Mouse (Mus musculus) midbrain, embryonic 14.5 days (tissue): Measurements from ENCODE around the gene Clec16a. TPM values are rescaled to one million over a fixed set of nuclear protein-coding genes. Genes with fewer than 3 reads are reported as not detected.

Experiments used
- ATAC-seq: fragments of 200-750 bp; cut with Nextera tagmentation; 2 replicates; pipeline ENCODE4 v1.8.0; 2017; ENCODE audit warnings: moderate number of reproducible peaks, moderate library complexity; ENCODE audit not compliant: low FRiP score, low TSS enrichment
- DNase-seq: peaks from one replicate; pipeline ENCODE4 v3.0.0-alpha.2; 2015
- H3K27ac ChIP-seq: fragments of 300-500 bp; sonication (generic); replicated peaks from 2 replicates; pipeline ENCODE4 v1.5.1; 2014; ENCODE audit warnings: mild to moderate bottlenecking, low read depth, low read length, moderate library complexity
- H3K27me3 ChIP-seq: fragments of 300-500 bp; sonication (generic); 2 replicates; pipeline ENCODE4 v1.6.1; 2014; ENCODE audit warnings: low read length, control low read depth, mixed read lengths; ENCODE audit not compliant: control insufficient read depth, insufficient read depth
- H3K36me3 ChIP-seq: fragments of 300-500 bp; sonication (generic); 2 replicates; pipeline ENCODE4 v1.6.1; 2014; ENCODE audit warnings: low read length, control low read depth; ENCODE audit not compliant: control insufficient read depth, insufficient read depth
- H3K4me1 ChIP-seq: fragments of 300-500 bp; sonication (generic); 2 replicates; pipeline ENCODE4 v1.6.1; 2014; ENCODE audit warnings: mild to moderate bottlenecking, antibody characterized with exemption, low read length, control low read depth; ENCODE audit not compliant: control insufficient read depth, insufficient read depth
- H3K4me2 ChIP-seq: fragments of 300-500 bp; sonication (generic); 2 replicates; pipeline ENCODE4 v1.6.1; 2014; ENCODE audit warnings: mild to moderate bottlenecking, low read length, moderate library complexity
- H3K4me3 ChIP-seq: fragments of 300-500 bp; sonication (generic); replicated peaks from 2 replicates; pipeline ENCODE4 v1.5.1; 2014; ENCODE audit warnings: low read depth, low read length
- H3K9ac ChIP-seq: fragments of 300-500 bp; sonication (generic); replicated peaks from 2 replicates; pipeline ENCODE4 v1.6.1; 2014; ENCODE audit warnings: mild to moderate bottlenecking, low read length, moderate library complexity
- H3K9me3 ChIP-seq: fragments of 300-500 bp; sonication (generic); 2 replicates; pipeline ENCODE4 v1.6.1; 2016; ENCODE audit warnings: low read length, control low read depth, mixed read lengths; ENCODE audit not compliant: control insufficient read depth
- WGBS: fragments of 180-500 bp; shearing (Covaris S2); extraction: QIAGEN DNeasy Blood & Tissue Kit; methylation state at CpG from one replicate; pipeline ENCODE4 v1.1.7; 2014; 5-methylcytosine and 5-hydroxymethylcytosine counted together
- polyA plus RNA-seq: library from polyadenylated mRNA; unstranded; fragments of >200 nt; fragmentation: Nextera tagmentation; extraction: Ambion mirVana; gene quantifications from 2 replicates; pipeline ENCODE4 v1.2.1, GENCODE M21; 2014

Clec16a gene
- polyA plus RNA-seq, 1 experiment from 2014 or later, result 78.4 TPM

DNA sequence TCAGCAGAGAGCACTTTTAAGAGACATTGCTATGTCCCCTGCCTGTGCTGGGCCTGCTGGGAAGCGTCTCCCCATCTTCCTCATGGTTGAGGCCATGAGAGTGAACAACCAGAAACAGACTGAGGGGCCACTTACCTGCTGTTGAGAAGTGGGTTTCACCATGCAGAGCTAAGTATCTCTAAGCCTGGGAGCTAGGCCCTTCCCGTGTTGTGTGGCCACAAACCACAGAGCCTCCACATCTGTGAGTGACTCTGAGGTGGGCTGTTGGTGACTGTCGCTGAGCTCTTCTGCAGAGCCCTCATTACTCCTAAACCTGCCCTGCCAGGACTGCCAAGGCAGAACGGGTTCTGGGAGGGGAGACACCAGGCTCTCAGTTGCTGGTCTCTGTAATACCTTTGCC lies 185.8 kb downstream of the Clec16a start:
- H3K9ac ChIP-seq, result no peak overlapping the region
- H3K4me2 ChIP-seq, result no peak overlapping the region
- no peaks in the 10 kb centered on the region for H3K9me3 ChIP-seq
- no peak overlapping the region for H3K4me3 ChIP-seq
- no peak overlapping the region for H3K27ac ChIP-seq
- DNase-seq (no peak), ATAC-seq (no peak)
- no peaks in the 10 kb centered on the region for H3K27me3 ChIP-seq
- 0 out of 2 replicates have a peak, but pooled peaks cover 3% of the 10 kb centered on the region for H3K36me3 ChIP-seq
- H3K4me1 ChIP-seq, result no peaks in the 10 kb centered on the region
- WGBS, result 86% methylated on average over 4 of the region's 4 CpGs

DNA sequence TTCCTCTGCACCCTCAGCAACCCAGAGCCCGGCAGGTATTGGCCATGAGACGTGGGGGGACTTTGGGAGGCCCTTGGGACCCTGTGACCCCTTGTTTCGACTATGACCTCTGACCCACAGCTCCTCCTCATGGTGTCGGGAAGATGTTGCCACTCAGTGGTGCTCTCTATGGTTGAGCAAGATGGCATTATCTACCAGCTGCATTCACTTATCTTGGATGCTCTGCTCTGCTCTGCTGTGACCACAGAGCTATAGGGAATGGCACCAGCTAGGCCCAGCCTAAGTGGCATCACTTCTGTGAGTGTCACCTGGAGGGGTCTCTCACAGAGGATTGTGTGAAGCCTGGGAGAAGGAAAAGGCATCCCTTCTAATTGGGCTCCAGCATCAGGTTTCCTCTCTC lies 186.6 kb downstream of the Clec16a start:
- no peak overlapping the region for H3K4me3 ChIP-seq
- H3K4me1 ChIP-seq, result no peaks in the 10 kb centered on the region
- no peak overlapping the region for H3K9ac ChIP-seq
- H3K9me3 ChIP-seq, result no peaks in the 10 kb centered on the region
- 81% methylated on average over 4 of the region's 4 CpGs for WGBS
- H3K36me3 ChIP-seq, result 0 out of 2 replicates have a peak, but pooled peaks cover 3% of the 10 kb centered on the region
- ATAC-seq, result no peak
- H3K4me2 ChIP-seq, result no peak overlapping the region
- no peak for DNase-seq
- no peak overlapping the region for H3K27ac ChIP-seq
- H3K27me3 ChIP-seq, result no peaks in the 10 kb centered on the region

GRCm38 (mm10) chr16:10732421-10732820 lies 187.3 kb downstream of the Clec16a start:
- ATAC-seq, result no peak
- Histone ChIP-seq H3K36me3 (0 out of 2 replicates have a peak, but pooled peaks cover 3% of the 10 kb centered on the region), H3K9ac (no peak overlapping the region), H3K9me3 (no peaks in the 10 kb centered on the region), H3K27ac (no peak overlapping the region), H3K4me2 (no peak overlapping the region), H3K4me3 (no peak overlapping the region), H3K27me3 (no peaks in the 10 kb centered on the region), H3K4me1 (no peaks in the 10 kb centered on the region)
- DNase-seq, result no peak
- WGBS, result 82% methylated on average over 5 of the region's 5 CpGs

DNA sequence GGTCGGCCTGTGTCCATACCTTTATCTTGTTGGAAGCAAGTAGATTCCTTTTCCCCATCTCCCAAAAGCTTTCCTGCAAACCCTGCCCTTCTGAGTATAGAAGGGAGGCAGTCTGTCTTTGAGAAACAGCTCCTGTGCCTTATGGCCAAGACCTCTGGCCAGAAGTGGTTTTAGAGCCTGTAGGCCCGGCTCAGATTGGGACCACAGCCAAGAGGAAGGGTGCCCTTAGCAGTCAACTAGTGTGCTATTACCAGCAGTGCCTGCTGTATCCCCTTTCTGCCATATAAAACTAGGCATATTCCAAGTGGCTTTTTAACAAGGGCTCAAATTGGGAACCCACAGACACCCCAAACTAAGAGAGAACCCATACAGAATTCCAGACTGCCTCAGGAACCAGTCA lies 190.6 kb downstream of the Clec16a start:
- WGBS, result 97% methylated on average over 2 of the region's 2 CpGs
- ATAC-seq (no peak), DNase-seq (no peak)
- no peak overlapping the region for H3K4me2 ChIP-seq
- 0 out of 2 replicates have a peak, but pooled peaks cover 3% of the 10 kb centered on the region for H3K36me3 ChIP-seq
- H3K4me1 ChIP-seq, result no peaks in the 10 kb centered on the region
- H3K4me3 ChIP-seq, result no peak overlapping the region
- no peak overlapping the region for H3K9ac ChIP-seq
- no peaks in the 10 kb centered on the region for H3K9me3 ChIP-seq
- H3K27ac ChIP-seq, result no peak overlapping the region
- no peaks in the 10 kb centered on the region for H3K27me3 ChIP-seq

DNA sequence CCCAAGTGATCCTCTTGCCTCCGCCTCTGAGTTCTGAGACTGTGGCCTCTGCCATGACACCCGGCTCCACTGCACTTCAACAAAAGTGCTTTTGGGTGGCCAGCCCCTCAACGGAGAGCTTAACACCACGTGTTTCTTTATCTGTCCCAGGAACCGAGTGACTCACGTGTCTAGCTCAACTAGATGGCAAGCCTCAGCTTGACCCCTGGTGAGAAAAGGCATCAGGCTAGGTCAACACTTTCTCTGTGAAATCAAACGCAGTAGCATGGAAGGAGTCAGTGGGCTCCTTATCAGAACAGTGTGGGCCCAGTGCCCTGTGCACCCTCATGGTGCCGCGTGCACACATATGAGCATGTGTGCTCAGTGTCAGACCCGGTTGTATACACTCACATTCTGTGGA lies 191.2 kb downstream of the Clec16a start:
- ATAC-seq (no peak), DNase-seq (no peak)
- Histone ChIP-seq H3K27ac (no peak overlapping the region), H3K36me3 (0 out of 2 replicates have a peak, but pooled peaks cover 3% of the 10 kb centered on the region), H3K9me3 (no peaks in the 10 kb centered on the region), H3K4me3 (no peak overlapping the region), H3K4me2 (no peak overlapping the region), H3K27me3 (no peaks in the 10 kb centered on the region), H3K4me1 (no peaks in the 10 kb centered on the region), H3K9ac (no peak overlapping the region)
- WGBS, result 54% methylated on average over 10 of the region's 10 CpGs

DNA sequence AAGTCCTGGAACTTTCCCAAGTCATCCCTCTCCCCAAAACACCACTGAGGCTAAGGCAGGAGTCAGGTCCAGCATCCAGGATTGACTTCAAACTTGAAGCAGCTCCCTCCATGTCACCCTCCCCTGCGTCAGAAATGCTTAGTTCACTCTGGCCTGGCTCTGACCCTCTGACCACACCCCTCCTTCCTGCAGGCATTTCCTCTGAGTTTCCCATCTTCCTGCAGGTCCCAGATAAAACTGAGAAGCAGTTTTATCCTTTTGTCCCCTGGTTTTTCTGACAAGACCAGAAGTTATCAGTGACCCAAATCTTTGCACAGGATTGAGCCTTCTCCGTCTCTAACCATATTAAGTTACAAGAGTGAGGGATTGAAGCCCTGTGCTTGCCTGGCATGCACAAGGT lies 192.4 kb downstream of the Clec16a start:
- WGBS, result 60% methylated on average over 2 of the region's 2 CpGs
- ATAC-seq (no peak), DNase-seq (no peak)
- H3K27me3 ChIP-seq, result no peaks in the 10 kb centered on the region
- no peak overlapping the region for H3K27ac ChIP-seq
- H3K9me3 ChIP-seq, result no peaks in the 10 kb centered on the region
- no peak overlapping the region for H3K4me2 ChIP-seq
- H3K36me3 ChIP-seq, result 0 out of 2 replicates have a peak, but pooled peaks cover 3% of the 10 kb centered on the region
- H3K4me3 ChIP-seq, result no peak overlapping the region
- H3K9ac ChIP-seq, result no peak overlapping the region
- H3K4me1 ChIP-seq, result no peaks in the 10 kb centered on the region

GRCm38 (mm10) chr16:10738866-10739265 lies 193.7 kb downstream of the Clec16a start:
- H3K36me3 ChIP-seq, result no peaks in the 10 kb centered on the region
- no peak for DNase-seq
- H3K9me3 ChIP-seq, result no peaks in the 10 kb centered on the region
- H3K4me3 ChIP-seq, result no peak overlapping the region
- 87% methylated on average over 3 of the region's 3 CpGs for WGBS
- H3K4me2 ChIP-seq, result no peak overlapping the region
- no peak overlapping the region for H3K9ac ChIP-seq
- ATAC-seq, result no peak
- H3K4me1 ChIP-seq, result no peaks in the 10 kb centered on the region
- H3K27ac ChIP-seq, result no peak overlapping the region
- no peaks in the 10 kb centered on the region for H3K27me3 ChIP-seq

- Histone ChIP-seq H3K4me1 (no peaks in the 10 kb centered on the region), H3K4me3 (no peak overlapping the region), H3K4me2 (no peak overlapping the region), H3K9ac (no peak overlapping the region), H3K9me3 (no peaks in the 10 kb centered on the region), H3K27ac (no peak overlapping the region), H3K36me3 (no peaks in the 10 kb centered on the region), H3K27me3 (no peaks in the 10 kb centered on the region)
- ATAC-seq (no peak), DNase-seq (no peak)
- 76% methylated on average over 9 of the region's 9 CpGs for WGBS
Measured at GRCm38 (mm10) chr16:10739854-10740398, 194.8 kb downstream of the Clec16a start.

GRCm38 (mm10) chr16:10741082-10741481 lies 195.9 kb downstream of the Clec16a start:
- WGBS, result 97% methylated on average over 2 of the region's 2 CpGs
- no peak overlapping the region for H3K9ac ChIP-seq

More at GRCm38 (mm10) chr16:10741082-10741481, 195.9 kb downstream of the Clec16a start:
- Histone ChIP-seq H3K27ac (no peak overlapping the region), H3K36me3 (no peaks in the 10 kb centered on the region), H3K4me2 (no peak overlapping the region), H3K27me3 (no peaks in the 10 kb centered on the region), H3K9me3 (no peaks in the 10 kb centered on the region), H3K4me1 (no peaks in the 10 kb centered on the region), H3K4me3 (no peak overlapping the region)
- ATAC-seq (no peak), DNase-seq (no peak)
